Mouse (Mus musculus): ENCODE measurements around the gene Agpat4. TPM values are rescaled to one million over a fixed set of nuclear protein-coding genes. Genes with fewer than 3 reads are reported as not detected.

The Agpat4 gene
- polyA plus RNA-seq (2012; ENCODE audit: low replicate concordance), result 16.4 and 16.9 TPM in 2 replicates

GRCm38 (mm10) chr17:12118561-12118925 lies at the start of gene Agpat4:
TSS of gene Agpat4 (plus strand) at chr17:12118704.

Other genes starting within 250 kb of the Agpat4 start
- gene Map3k4, start 200.1 kb downstream of the Agpat4 start, polyA plus RNA-seq (2012; ENCODE audit: low replicate concordance), result 50.5 and 106 TPM in 2 replicates

All from leukemia stem cell, adult 10-12 weeks (primary cell).